Mouse (Mus musculus) spleen, adult 12 weeks (tissue): Measurements from ENCODE around the gene Grin2a.
"Not testable (repeated sequence)": the region's sequence is repeated elsewhere in the genome, so short reads cannot be mapped to it uniquely, and the experiment has no call there.

Source experiments
- DNase-seq: peaks from one replicate; pipeline ENCODE4 v3.0.0; 2022; ENCODE audit warnings: low spot score

Gene Grin2a

GRCm38 (mm10) chr16:9625652-9626444 lies 369.5 kb downstream of the Grin2a start:
- DNase-seq = no peak

GRCm38 (mm10) chr16:9624346-9624745 lies 371.0 kb downstream of the Grin2a start:
- no peak for DNase-seq

- no peak for DNase-seq
These were observed 377.2 kb downstream of the Grin2a start for GRCm38 (mm10) chr16:9618206-9618605.

GRCm38 (mm10) chr16:9617215-9617614 lies 378.1 kb downstream of the Grin2a start:
- DNase-seq = no peak

- no peak for DNase-seq
These were observed 378.6 kb downstream of the Grin2a start for GRCm38 (mm10) chr16:9616807-9617206.

GRCm38 (mm10) chr16:9612596-9612995 lies 382.8 kb downstream of the Grin2a start:
- not testable (repeated sequence) for DNase-seq

GRCm38 (mm10) chr16:9607432-9607831 lies 387.9 kb downstream of the Grin2a start:
- DNase-seq = no peak

- no peak for DNase-seq
These were observed 391.4 kb downstream of the Grin2a start for GRCm38 (mm10) chr16:9603983-9604382.

GRCm38 (mm10) chr16:9602579-9602978 lies 392.8 kb downstream of the Grin2a start:
- DNase-seq = no peak

GRCm38 (mm10) chr16:9589176-9589575 lies 406.2 kb downstream of the Grin2a start:
- DNase-seq = no peak

GRCm38 (mm10) chr16:9588431-9588830 lies 406.9 kb downstream of the Grin2a start:
- no peak for DNase-seq

- no peak for DNase-seq
These were observed 411.4 kb downstream of the Grin2a start for GRCm38 (mm10) chr16:9583981-9584380.

- no peak for DNase-seq
These were observed 423.6 kb downstream of the Grin2a start for GRCm38 (mm10) chr16:9571793-9572192.

- no peak for DNase-seq
These were observed 428.1 kb downstream of the Grin2a start for GRCm38 (mm10) chr16:9567286-9567685.

GRCm38 (mm10) chr16:9561816-9562215 lies 433.5 kb downstream of the Grin2a start:
- DNase-seq = no peak

- no peak for DNase-seq
These were observed 460.2 kb downstream of the Grin2a start for GRCm38 (mm10) chr16:9535196-9535595.

- DNase-seq = no peak
These were observed 461.6 kb downstream of the Grin2a start for GRCm38 (mm10) chr16:9533564-9534332.

GRCm38 (mm10) chr16:9532843-9533532 lies 462.4 kb downstream of the Grin2a start:
- DNase-seq = no peak

- DNase-seq = no peak
These were observed 468.1 kb downstream of the Grin2a start for GRCm38 (mm10) chr16:9527214-9527613.

GRCm38 (mm10) chr16:9523314-9523713 lies 472.0 kb downstream of the Grin2a start:
- no peak for DNase-seq
